Mouse (Mus musculus) forebrain, embryonic 13.5 days (tissue): ENCODE data around the gene Pnpla1. TPM values are rescaled to one million over a fixed set of nuclear protein-coding genes. Genes with fewer than 3 reads are reported as not detected.

ENCODE experiments used
- ATAC-seq: fragments of 200-750 bp; cut with Nextera tagmentation; 2 replicates; pipeline ENCODE4 v1.8.0; 2017
- H3K27ac ChIP-seq: fragments of 300-500 bp; sonication (generic); 2 replicates; pipeline ENCODE4 v1.5.1; 2015; ENCODE audit warnings: inconsistent platforms, mild to moderate bottlenecking, moderate library complexity
- H3K27me3 ChIP-seq: fragments of 300-500 bp; sonication (generic); 2 replicates; pipeline ENCODE4 v1.6.1; 2015; ENCODE audit warnings: mild to moderate bottlenecking, inconsistent platforms
- H3K36me3 ChIP-seq: fragments of 300-500 bp; sonication (generic); 2 replicates; pipeline ENCODE4 v1.6.1; 2015; ENCODE audit warnings: mild to moderate bottlenecking, inconsistent platforms; ENCODE audit not compliant: poor library complexity, severe bottlenecking
- H3K4me1 ChIP-seq: fragments of 300-500 bp; sonication (generic); 2 replicates; pipeline ENCODE4 v1.6.1; 2015; ENCODE audit warnings: inconsistent platforms
- H3K4me2 ChIP-seq: fragments of 300-500 bp; sonication (generic); 2 replicates; pipeline ENCODE4 v1.6.1; 2015; ENCODE audit warnings: inconsistent platforms, mild to moderate bottlenecking, moderate library complexity
- H3K4me3 ChIP-seq: fragments of 300-500 bp; sonication (generic); 2 replicates; pipeline ENCODE4 v1.5.1; 2015; ENCODE audit warnings: mild to moderate bottlenecking, inconsistent platforms
- H3K9ac ChIP-seq: fragments of 300-500 bp; sonication (generic); 2 replicates; pipeline ENCODE4 v1.6.1; 2015; ENCODE audit warnings: mild to moderate bottlenecking, inconsistent platforms
- H3K9me3 ChIP-seq: fragments of 300-500 bp; sonication (generic); replicated peaks from 2 replicates; pipeline ENCODE4 v1.6.1; 2016; ENCODE audit warnings: inconsistent platforms
- WGBS: fragments of 180-500 bp; shearing (Covaris S2); methylation state at CpG from one replicate; pipeline ENCODE4 v1.1.7; 2015; 5-methylcytosine and 5-hydroxymethylcytosine counted together
- polyA plus RNA-seq: library from polyadenylated mRNA; unstranded; fragments of >200 nt; fragmentation: Nextera tagmentation; extraction: Ambion mirVana; gene quantifications from 2 replicates; pipeline ENCODE4 v1.2.1, GENCODE M21; 2015

Pnpla1 gene
- polyA plus RNA-seq, 1 experiment from 2014 or later: not detected

DNA sequence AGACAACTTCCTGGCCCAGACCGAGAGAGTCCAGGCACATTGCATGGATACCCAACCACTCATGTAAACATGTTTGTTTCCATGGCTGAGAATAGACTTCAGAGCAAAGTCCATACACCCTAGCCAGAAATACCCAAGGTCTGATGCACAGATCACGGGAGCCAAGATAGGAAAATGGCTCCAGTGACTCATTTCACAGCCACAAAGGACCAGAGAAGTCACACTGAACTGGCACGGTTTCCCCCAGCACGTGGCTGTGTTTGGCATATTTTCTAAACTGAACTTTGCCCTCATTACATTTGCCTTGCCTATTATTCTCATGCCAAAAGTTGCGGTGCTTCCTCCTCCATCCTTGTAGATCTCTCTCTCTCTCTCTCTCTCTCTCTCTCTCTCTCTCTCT is 55.0 kb downstream of the Pnpla1 start:
- WGBS: 81% methylated on average over 5 of the region's 5 CpGs

DNA sequence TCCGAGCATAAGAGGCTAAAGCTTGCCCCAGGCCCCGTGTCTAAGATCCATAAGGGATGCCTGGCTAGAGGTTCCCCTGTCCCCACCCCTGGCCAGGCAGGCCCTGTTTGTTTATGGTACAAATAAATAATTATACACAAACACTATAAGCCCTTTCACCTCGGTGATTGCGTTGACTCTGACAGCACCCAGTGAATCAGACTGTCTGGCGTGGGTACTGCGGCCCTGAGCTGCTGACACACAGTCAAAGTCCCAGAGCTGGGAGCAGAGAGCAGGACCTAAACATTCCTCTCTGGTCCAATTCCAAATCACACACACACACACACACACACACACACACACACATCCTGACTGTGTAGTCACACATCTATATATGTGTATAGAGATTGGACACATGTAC is 55.7 kb downstream of the Pnpla1 start:
- no peak for ATAC-seq
- Histone ChIP-seq H3K4me1 (peaks cover 9% of the 10 kb centered on the region; the same call in 1 of the 2 replicates), H3K36me3 (no peaks in the 10 kb centered on the region), H3K9ac (no peak overlapping the region), H3K27ac (no peak overlapping the region), H3K27me3 (peaks cover 17% of the 10 kb centered on the region), H3K9me3 (no peaks in the 10 kb centered on the region), H3K4me3 (no peak overlapping the region), H3K4me2 (no peak overlapping the region)
- 77% methylated on average over 6 of the region's 6 CpGs for WGBS

More for the DNA sequence above, 55.0 kb downstream of the Pnpla1 start:
- no peaks in the 10 kb centered on the region for H3K36me3 ChIP-seq
- ATAC-seq: no peak
- no peaks in the 10 kb centered on the region for H3K9me3 ChIP-seq
- peaks cover 21% of the 10 kb centered on the region for H3K27me3 ChIP-seq
- no peak overlapping the region for H3K9ac ChIP-seq
- H3K27ac ChIP-seq: no peak overlapping the region
- peaks cover 9% of the 10 kb centered on the region; the same call in 1 of the 2 replicates for H3K4me1 ChIP-seq
- H3K4me3 ChIP-seq: no peak overlapping the region
- no peak overlapping the region for H3K4me2 ChIP-seq

GRCm38 (mm10) chr17:28915060-28915628 is 56.9 kb downstream of the Pnpla1 start, which contains the start of gene 4930539E08Rik:
4930539E08Rik (minus strand) TSS chr17:28915324.
- no peaks in the 10 kb centered on the region for H3K36me3 ChIP-seq
- H3K4me3 ChIP-seq: no peak within 1 kb of the TSS
- peaks cover 5% of the 10 kb centered on the region for H3K27me3 ChIP-seq
- no peak within 1 kb of the TSS for H3K4me2 ChIP-seq
- 63% methylated on average over 12 of the region's 12 CpGs for WGBS
- H3K9me3 ChIP-seq: no peaks in the 10 kb centered on the region
- no peaks in the 10 kb centered on the region for H3K4me1 ChIP-seq
- H3K27ac ChIP-seq: no peak within 1 kb of the TSS
- ATAC-seq: no peak
- H3K9ac ChIP-seq: no peak within 1 kb of the TSS

- no peak for ATAC-seq
- WGBS: 100% methylated on average over 1 of the region's 1 CpGs
- Histone ChIP-seq H3K4me1 (no peaks in the 10 kb centered on the region), H3K9me3 (no peaks in the 10 kb centered on the region), H3K36me3 (no peaks in the 10 kb centered on the region), H3K27me3 (no peaks in the 10 kb centered on the region), H3K4me2 (no peak overlapping the region), H3K9ac (no peak overlapping the region), H3K4me3 (no peak overlapping the region), H3K27ac (no peak overlapping the region)
Measured at GRCm38 (mm10) chr17:28916520-28916919, 58.3 kb downstream of the Pnpla1 start.

GRCm38 (mm10) chr17:28921086-28921485 is 62.9 kb downstream of the Pnpla1 start:
- H3K4me3 ChIP-seq: no peak overlapping the region
- WGBS: 69% methylated on average over 8 of the region's 8 CpGs
- no peak overlapping the region for H3K9ac ChIP-seq
- ATAC-seq: no peak
- no peaks in the 10 kb centered on the region for H3K27me3 ChIP-seq
- H3K4me2 ChIP-seq: no peak overlapping the region
- no peaks in the 10 kb centered on the region for H3K9me3 ChIP-seq
- no peaks in the 10 kb centered on the region for H3K4me1 ChIP-seq
- no peak overlapping the region for H3K27ac ChIP-seq
- no peaks in the 10 kb centered on the region for H3K36me3 ChIP-seq

GRCm38 (mm10) chr17:28922096-28922495 is 63.9 kb downstream of the Pnpla1 start:
- no peak overlapping the region for H3K4me3 ChIP-seq
- no peak overlapping the region for H3K9ac ChIP-seq
- H3K4me1 ChIP-seq: no peaks in the 10 kb centered on the region
- H3K27me3 ChIP-seq: no peaks in the 10 kb centered on the region
- H3K9me3 ChIP-seq: no peaks in the 10 kb centered on the region
- no peak overlapping the region for H3K27ac ChIP-seq
- no peak for ATAC-seq
- no peak overlapping the region for H3K4me2 ChIP-seq
- 74% methylated on average over 6 of the region's 6 CpGs for WGBS
- no peaks in the 10 kb centered on the region for H3K36me3 ChIP-seq

GRCm38 (mm10) chr17:28924957-28925595 is 66.9 kb downstream of the Pnpla1 start:
- H3K27me3 ChIP-seq: no peaks in the 10 kb centered on the region
- H3K4me1 ChIP-seq: peaks cover under 1% of the 10 kb centered on the region
- no peak overlapping the region for H3K4me2 ChIP-seq
- no peak overlapping the region for H3K9ac ChIP-seq
- 84% methylated on average over 8 of the region's 8 CpGs for WGBS
- no peak overlapping the region for H3K4me3 ChIP-seq
- H3K36me3 ChIP-seq: no peaks in the 10 kb centered on the region
- no peaks in the 10 kb centered on the region for H3K9me3 ChIP-seq
- ATAC-seq: no peak
- H3K27ac ChIP-seq: no peak overlapping the region

DNA sequence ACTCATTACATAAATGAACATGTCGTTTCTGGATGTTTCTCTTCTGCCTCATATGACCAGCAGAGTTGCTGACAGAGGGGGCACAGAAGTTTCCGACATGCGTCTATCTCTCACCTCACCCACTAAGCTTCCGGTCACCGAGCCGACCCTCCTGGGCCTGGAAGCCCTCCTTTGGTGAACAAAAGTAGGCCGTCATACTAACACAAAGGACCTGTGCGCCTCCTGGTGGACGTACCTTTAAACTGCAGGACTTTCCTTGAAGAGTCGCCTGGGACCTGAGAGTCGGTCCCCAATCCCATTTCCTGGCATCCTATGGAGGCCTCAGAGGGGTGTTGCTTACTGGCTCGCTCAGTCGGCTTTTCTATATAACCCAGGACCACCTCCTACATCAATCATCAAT is 68.2 kb downstream of the Pnpla1 start:
- ATAC-seq: 0 out of 2 replicates have a peak, but pooled peaks have one; percentile 38
- Histone ChIP-seq H3K4me2 (no peak overlapping the region), H3K4me1 (peaks cover 10% of the 10 kb centered on the region), H3K4me3 (no peak overlapping the region), H3K9ac (no peak overlapping the region), H3K36me3 (no peaks in the 10 kb centered on the region), H3K9me3 (no peaks in the 10 kb centered on the region), H3K27ac (no peak overlapping the region), H3K27me3 (no peaks in the 10 kb centered on the region)
- 14% methylated on average over 13 of the region's 13 CpGs for WGBS

DNA sequence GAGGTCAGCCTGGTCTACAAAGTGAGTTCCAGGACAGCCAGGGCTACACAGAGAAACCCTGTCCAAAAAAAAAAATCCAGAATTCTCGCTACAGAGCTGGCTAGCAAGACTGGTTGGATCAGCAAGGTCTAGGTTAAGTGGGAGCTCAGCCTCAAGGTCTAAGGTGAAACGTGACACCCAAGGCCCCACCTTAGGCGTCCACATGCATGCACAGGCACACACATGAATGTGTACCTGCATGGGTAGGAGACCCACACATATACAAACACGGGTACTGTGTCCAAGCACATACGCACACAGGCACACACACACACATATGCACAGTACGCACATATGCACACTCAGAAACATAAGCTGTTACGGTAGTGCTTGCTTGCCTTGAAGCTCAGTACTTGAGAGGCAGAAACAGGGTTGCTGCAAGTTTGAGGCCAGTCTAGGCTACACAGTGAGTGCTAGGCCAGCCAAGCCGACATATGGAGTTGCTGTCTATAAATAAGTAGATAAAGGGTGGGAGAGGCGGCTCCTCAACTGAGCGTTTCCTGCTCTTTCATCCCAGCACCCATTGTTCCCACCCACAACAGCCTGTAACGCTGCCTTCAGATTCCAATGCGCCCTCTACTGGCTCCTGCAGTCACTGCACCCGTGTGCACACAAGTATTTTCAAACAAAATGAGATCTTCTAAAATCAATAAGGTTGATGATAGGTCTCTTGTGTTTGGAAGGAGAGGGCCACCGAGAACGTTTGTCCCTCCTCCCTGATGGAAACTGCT is 68.8 kb downstream of the Pnpla1 start:
- Histone ChIP-seq H3K9ac (no peak overlapping the region), H3K36me3 (no peaks in the 10 kb centered on the region), H3K4me3 (no peak overlapping the region), H3K9me3 (no peaks in the 10 kb centered on the region), H3K27me3 (no peaks in the 10 kb centered on the region), H3K27ac (no peak overlapping the region), H3K4me1 (peaks cover 10% of the 10 kb centered on the region), H3K4me2 (no peak overlapping the region)
- peak; percentile 41 for ATAC-seq
- 48% methylated on average over 15 of the region's 15 CpGs for WGBS

- no peak overlapping the region for H3K4me3 ChIP-seq
- no peak overlapping the region for H3K4me2 ChIP-seq
- no peaks in the 10 kb centered on the region for H3K36me3 ChIP-seq
- no peak overlapping the region for H3K27ac ChIP-seq
- H3K27me3 ChIP-seq: no peaks in the 10 kb centered on the region
- no peak overlapping the region for H3K9ac ChIP-seq
- 88% methylated on average over 9 of the region's 9 CpGs for WGBS
- H3K9me3 ChIP-seq: no peaks in the 10 kb centered on the region
- peaks cover 10% of the 10 kb centered on the region for H3K4me1 ChIP-seq
- ATAC-seq: no peak
Measured at GRCm38 (mm10) chr17:28928004-28928403, 69.8 kb downstream of the Pnpla1 start.

GRCm38 (mm10) chr17:28929369-28929768 is 71.2 kb downstream of the Pnpla1 start:
- WGBS: 94% methylated on average over 4 of the region's 4 CpGs
- no peak for ATAC-seq
- Histone ChIP-seq H3K36me3 (no peaks in the 10 kb centered on the region), H3K27ac (no peak overlapping the region), H3K4me3 (no peak overlapping the region), H3K27me3 (no peaks in the 10 kb centered on the region), H3K4me2 (no peak overlapping the region), H3K4me1 (peaks cover 10% of the 10 kb centered on the region), H3K9ac (no peak overlapping the region), H3K9me3 (no peaks in the 10 kb centered on the region)

GRCm38 (mm10) chr17:28930392-28931074 is 72.3 kb downstream of the Pnpla1 start:
- Histone ChIP-seq H3K4me1 (peaks cover 10% of the 10 kb centered on the region), H3K27me3 (no peaks in the 10 kb centered on the region), H3K9ac (peak overlapping the region; percentile 31; the same call in 1 of the 2 replicates), H3K4me3 (no peak overlapping the region), H3K36me3 (no peaks in the 10 kb centered on the region), H3K9me3 (no peaks in the 10 kb centered on the region), H3K27ac (peak overlapping the region; percentile 57), H3K4me2 (peak overlapping the region; percentile 14)
- ATAC-seq: peak; percentile 77
- WGBS: 30% methylated on average over 14 of the region's 14 CpGs
